Mouse (Mus musculus): Measurements from ENCODE around the gene Zbtb9. TPM values are rescaled to one million over a fixed set of nuclear protein-coding genes. Genes with fewer than 3 reads are reported as not detected.

Zbtb9 gene
- polyA plus RNA-seq, 1 experiment = 8.6 TPM

DNA sequence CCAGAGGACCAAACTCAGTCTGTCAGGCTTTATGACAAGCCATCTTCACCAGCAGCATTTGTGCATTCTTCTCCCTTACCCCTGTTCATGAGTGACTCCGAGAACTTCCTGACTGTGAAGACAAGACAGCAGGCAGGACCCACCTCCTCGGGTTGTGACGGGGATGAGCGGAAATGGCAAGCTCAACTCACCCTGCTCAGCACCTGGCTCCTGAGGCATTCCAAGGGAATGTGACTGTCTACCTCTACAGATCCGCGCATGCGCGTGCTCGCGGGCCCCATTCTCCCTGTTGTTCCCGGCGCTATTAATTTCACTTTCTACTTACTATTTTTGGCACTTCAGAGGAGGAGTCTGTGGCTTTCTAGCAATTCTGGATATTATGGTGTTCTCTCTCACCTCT, 27.0 kb downstream of the Zbtb9 start:
- no peak overlapping the region for H3K4me3 ChIP-seq (ENCODE audit: insufficient read depth, low read length)
- H3K27ac ChIP-seq (ENCODE audit: insufficient read depth, low read length) = no peak overlapping the region
- H3K4me1 ChIP-seq (ENCODE audit: control insufficient read depth, insufficient read depth, low read length) = no peaks in the 10 kb centered on the region
- TF ChIP-seq CTCF (IDR thresholded peaks at IDR 0.05; ENCODE audit: borderline replicate concordance, insufficient read depth, low read length) (no peak), POLR2A (IDR thresholded peaks at IDR 0.05; ENCODE audit: low read depth, low read length) (no peak)

DNA sequence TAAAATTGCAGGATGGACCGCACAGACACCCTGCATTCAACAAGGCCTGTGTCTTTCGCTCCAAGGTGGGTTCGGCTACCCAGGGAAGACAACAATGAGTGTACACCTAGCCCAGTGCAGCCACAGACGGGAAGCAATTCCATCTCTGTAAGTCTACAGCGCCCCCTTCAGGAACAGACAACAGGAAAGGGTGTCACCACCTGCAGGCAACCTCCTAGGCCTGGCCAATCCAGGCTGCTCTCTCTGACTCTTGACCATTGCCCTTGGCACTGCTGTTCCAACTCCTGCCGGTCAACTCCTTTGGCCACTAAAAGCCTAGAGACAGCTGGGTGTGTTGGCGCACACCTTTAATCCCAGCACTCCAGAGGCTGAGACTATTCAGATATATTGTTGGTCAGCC, 28.2 kb downstream of the Zbtb9 start:
- H3K4me3 ChIP-seq (ENCODE audit: insufficient read depth, low read length) = no peak overlapping the region
- no peak overlapping the region for H3K27ac ChIP-seq (ENCODE audit: insufficient read depth, low read length)
- no peaks in the 10 kb centered on the region for H3K4me1 ChIP-seq (ENCODE audit: control insufficient read depth, insufficient read depth, low read length)
- no peak for TF ChIP-seq CTCF (IDR thresholded peaks at IDR 0.05; ENCODE audit: borderline replicate concordance, insufficient read depth, low read length)
- no peak for TF ChIP-seq POLR2A (IDR thresholded peaks at IDR 0.05; ENCODE audit: low read depth, low read length)

DNA sequence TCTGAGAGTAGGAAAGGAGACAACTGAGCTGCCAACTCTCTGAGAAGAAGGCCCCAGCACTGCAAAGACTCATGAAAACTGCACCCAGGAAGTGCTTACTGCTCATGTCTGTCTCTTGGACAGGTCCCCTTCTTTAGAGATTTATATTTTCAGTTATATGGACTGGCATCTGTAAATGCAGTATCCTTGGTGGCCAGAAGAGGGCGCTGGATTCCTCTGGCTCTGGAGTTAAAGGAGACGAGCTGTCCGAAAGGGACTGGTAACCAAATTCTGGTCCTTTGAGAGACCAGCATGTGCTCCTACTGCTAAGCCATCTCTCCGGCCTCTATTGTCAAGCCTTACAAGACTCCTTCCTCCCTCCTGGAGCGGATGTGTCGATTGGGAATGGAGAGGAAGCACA, 28.9 kb downstream of the Zbtb9 start:
- TF ChIP-seq CTCF (IDR thresholded peaks at IDR 0.05; ENCODE audit: borderline replicate concordance, insufficient read depth, low read length) = no peak
- no peak for TF ChIP-seq POLR2A (IDR thresholded peaks at IDR 0.05; ENCODE audit: low read depth, low read length)
- no peaks in the 10 kb centered on the region for H3K4me1 ChIP-seq (ENCODE audit: control insufficient read depth, insufficient read depth, low read length)
- no peak overlapping the region for H3K4me3 ChIP-seq (ENCODE audit: insufficient read depth, low read length)
- no peak overlapping the region for H3K27ac ChIP-seq (ENCODE audit: insufficient read depth, low read length)

DNA sequence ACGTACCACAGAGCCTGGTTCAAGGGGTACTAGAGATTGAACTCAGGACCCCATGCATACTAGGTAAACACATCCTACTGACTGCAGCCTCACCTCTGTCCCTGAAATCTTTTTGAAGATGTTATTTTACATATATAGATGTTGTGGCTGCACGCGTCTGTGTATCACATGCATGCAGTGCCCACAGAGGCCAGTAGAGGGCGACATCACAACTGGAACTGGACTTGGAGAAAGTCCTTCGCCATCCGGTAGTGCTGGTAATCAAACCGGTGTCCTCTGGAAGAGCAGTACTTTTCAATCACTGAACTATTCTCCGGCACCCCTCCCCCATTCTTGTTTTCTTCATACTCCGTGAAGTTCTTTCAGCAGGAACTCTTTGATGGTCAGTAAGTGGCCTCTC, 31.5 kb downstream of the Zbtb9 start:
- Histone ChIP-seq H3K27ac (ENCODE audit: insufficient read depth, low read length) (no peak overlapping the region), H3K4me3 (ENCODE audit: insufficient read depth, low read length) (no peak overlapping the region), H3K4me1 (ENCODE audit: control insufficient read depth, insufficient read depth, low read length) (no peaks in the 10 kb centered on the region)
- no peak for TF ChIP-seq POLR2A (IDR thresholded peaks at IDR 0.05; ENCODE audit: low read depth, low read length)
- peak; percentile 77 for TF ChIP-seq CTCF (IDR thresholded peaks at IDR 0.05; ENCODE audit: borderline replicate concordance, insufficient read depth, low read length)

GRCm38 (mm10) chr17:27004903-27005485, 32.0 kb downstream of the Zbtb9 start:
- TF ChIP-seq CTCF (IDR thresholded peaks at IDR 0.05; ENCODE audit: borderline replicate concordance, insufficient read depth, low read length) (no peak), POLR2A (IDR thresholded peaks at IDR 0.05; ENCODE audit: low read depth, low read length) (no peak)
- no peak overlapping the region for H3K27ac ChIP-seq (ENCODE audit: insufficient read depth, low read length)
- H3K4me1 ChIP-seq (ENCODE audit: control insufficient read depth, insufficient read depth, low read length) = no peaks in the 10 kb centered on the region
- no peak overlapping the region for H3K4me3 ChIP-seq (ENCODE audit: insufficient read depth, low read length)

DNA sequence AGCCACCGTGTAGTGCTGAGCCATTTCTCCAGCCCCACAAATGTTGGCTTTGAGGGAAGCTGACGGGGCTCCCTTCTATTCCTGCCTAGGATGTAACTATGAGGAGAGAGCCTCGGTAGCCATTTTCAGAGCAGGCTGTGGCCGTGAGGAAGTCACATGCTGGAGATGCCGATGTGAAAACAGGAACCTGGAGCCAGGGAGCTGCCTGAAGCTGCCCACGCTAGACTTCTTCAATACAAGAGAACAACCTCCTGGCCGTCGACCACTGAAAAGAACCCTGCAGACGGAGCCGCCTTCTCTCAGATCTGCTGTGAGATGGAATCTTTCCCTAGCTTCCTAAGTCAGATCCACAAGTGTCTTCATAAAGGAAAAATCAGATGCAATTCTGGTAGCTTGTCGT, 32.7 kb downstream of the Zbtb9 start:
- TF ChIP-seq CTCF (IDR thresholded peaks at IDR 0.05; ENCODE audit: borderline replicate concordance, insufficient read depth, low read length) (no peak), POLR2A (IDR thresholded peaks at IDR 0.05; ENCODE audit: low read depth, low read length) (no peak)
- H3K4me1 ChIP-seq (ENCODE audit: control insufficient read depth, insufficient read depth, low read length) = no peaks in the 10 kb centered on the region
- no peak overlapping the region for H3K27ac ChIP-seq (ENCODE audit: insufficient read depth, low read length)
- H3K4me3 ChIP-seq (ENCODE audit: insufficient read depth, low read length) = no peak overlapping the region

DNA sequence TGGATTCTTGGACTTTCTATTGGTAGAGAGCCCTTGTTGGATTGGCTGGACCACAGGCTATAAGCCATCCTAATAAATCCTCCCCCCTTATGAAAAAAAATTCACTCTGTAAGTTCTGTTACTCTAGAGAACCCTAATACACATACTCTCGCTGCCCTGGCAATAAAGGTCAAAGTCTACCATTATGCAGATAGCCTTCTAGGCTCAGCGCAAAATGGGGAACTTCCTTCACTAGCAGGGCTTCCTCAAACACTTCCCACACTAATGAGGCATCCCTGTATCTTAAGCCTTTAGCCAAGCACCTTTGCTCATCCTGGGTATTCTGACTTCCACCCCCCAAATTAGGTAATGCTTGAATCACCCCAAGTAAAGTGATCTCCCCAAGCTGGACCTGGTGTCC, 35.3 kb downstream of the Zbtb9 start:
- Histone ChIP-seq H3K27ac (ENCODE audit: insufficient read depth, low read length) (no peak overlapping the region), H3K4me1 (ENCODE audit: control insufficient read depth, insufficient read depth, low read length) (no peaks in the 10 kb centered on the region), H3K4me3 (ENCODE audit: insufficient read depth, low read length) (no peak overlapping the region)
- no peak for TF ChIP-seq POLR2A (IDR thresholded peaks at IDR 0.05; ENCODE audit: low read depth, low read length)
- TF ChIP-seq CTCF (IDR thresholded peaks at IDR 0.05; ENCODE audit: borderline replicate concordance, insufficient read depth, low read length) = no peak

GRCm38 (mm10) chr17:27011167-27011566, 38.2 kb downstream of the Zbtb9 start:
- Histone ChIP-seq H3K4me1 (ENCODE audit: control insufficient read depth, insufficient read depth, low read length) (no peaks in the 10 kb centered on the region), H3K4me3 (ENCODE audit: insufficient read depth, low read length) (no peak overlapping the region), H3K27ac (ENCODE audit: insufficient read depth, low read length) (no peak overlapping the region)
- no peak for TF ChIP-seq POLR2A (IDR thresholded peaks at IDR 0.05; ENCODE audit: low read depth, low read length)
- no peak for TF ChIP-seq CTCF (IDR thresholded peaks at IDR 0.05; ENCODE audit: borderline replicate concordance, insufficient read depth, low read length)

DNA sequence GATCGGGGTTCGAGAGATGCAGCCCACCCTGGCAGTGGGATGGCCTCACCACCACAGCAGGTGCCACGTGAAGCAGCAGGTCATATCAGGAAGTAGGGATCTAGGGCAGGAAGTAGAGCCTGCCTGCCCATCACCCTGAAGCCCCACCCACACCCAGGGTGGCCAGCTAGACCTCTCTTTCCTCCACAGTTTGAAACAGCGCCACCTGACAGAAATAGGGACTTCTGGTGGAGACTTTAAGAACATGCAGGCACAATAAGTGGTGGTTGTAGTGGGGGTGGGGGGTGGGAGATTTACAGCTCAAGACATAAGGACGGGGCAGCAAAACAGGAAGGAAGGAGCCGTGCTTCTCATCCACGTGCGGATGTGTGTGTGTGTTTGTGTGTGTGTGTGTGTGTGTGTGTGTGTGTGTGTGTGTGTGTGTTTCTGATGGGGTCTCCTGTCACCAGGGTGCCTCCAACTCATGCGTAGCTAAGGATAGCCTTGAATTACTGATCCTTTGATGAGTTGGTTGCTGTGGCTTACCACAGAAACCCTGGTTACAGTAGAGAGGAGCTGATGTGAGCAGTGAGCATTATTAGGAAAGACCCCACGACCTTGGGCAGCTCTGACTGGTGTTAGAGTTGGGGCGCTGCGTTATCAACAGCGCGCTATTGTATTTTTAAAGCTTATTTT, 39.2 kb downstream of the Zbtb9 start:
- no peak overlapping the region for H3K27ac ChIP-seq (ENCODE audit: insufficient read depth, low read length)

DNA sequence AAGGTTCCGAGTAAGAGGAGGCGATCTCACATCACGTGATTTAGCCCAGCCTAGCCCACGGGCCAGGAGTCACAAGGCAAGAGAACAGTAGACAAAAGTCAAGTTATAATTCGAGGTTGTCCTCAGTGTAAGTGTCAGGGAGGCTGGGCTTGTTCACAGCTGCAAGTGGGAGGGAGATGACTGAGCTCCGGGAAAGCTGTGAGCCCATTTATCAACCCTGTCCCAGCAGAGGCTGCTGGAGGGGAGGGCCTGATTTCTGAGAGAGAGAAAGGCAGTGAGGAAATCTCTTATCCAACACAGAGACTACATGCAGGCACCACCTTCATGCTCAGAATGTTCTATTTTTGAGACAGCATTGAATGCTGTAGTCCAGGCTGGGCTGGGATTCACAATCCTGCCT, 39.9 kb downstream of the Zbtb9 start:
- Histone ChIP-seq H3K4me1 (ENCODE audit: control insufficient read depth, insufficient read depth, low read length) (no peaks in the 10 kb centered on the region), H3K4me3 (ENCODE audit: insufficient read depth, low read length) (no peak overlapping the region), H3K27ac (ENCODE audit: insufficient read depth, low read length) (no peak overlapping the region)
- TF ChIP-seq CTCF (IDR thresholded peaks at IDR 0.05; ENCODE audit: borderline replicate concordance, insufficient read depth, low read length) = no peak
- TF ChIP-seq POLR2A (IDR thresholded peaks at IDR 0.05; ENCODE audit: low read depth, low read length) = no peak

More for the DNA sequence above, 39.2 kb downstream of the Zbtb9 start:
- H3K4me3 ChIP-seq (ENCODE audit: insufficient read depth, low read length) = no peak overlapping the region
- TF ChIP-seq POLR2A (IDR thresholded peaks at IDR 0.05; ENCODE audit: low read depth, low read length) = no peak
- TF ChIP-seq CTCF (IDR thresholded peaks at IDR 0.05; ENCODE audit: borderline replicate concordance, insufficient read depth, low read length) = no peak
- H3K4me1 ChIP-seq (ENCODE audit: control insufficient read depth, insufficient read depth, low read length) = no peaks in the 10 kb centered on the region

Data from embryonic fibroblast, embryonic 13.5 days (primary cell).